Mouse (Mus musculus) embryonic facial prominence, embryonic 15.5 days (tissue): ENCODE measurements around the gene Atg16l1. TPM values are rescaled to one million over a fixed set of nuclear protein-coding genes. Genes with fewer than 3 reads are reported as not detected.

ENCODE experiments used
- ATAC-seq: fragments of 200-750 bp; cut with Nextera tagmentation; 2 replicates; pipeline ENCODE4 v1.8.0; 2017; ENCODE audit warnings: low read depth, moderate TSS enrichment; ENCODE audit not compliant: insufficient number of reproducible peaks, low FRiP score, low TSS enrichment
- H3K27ac ChIP-seq: fragments of 300-500 bp; sonication (generic); replicated peaks from 2 replicates; pipeline ENCODE4 v1.5.1; 2015; ENCODE audit warnings: mild to moderate bottlenecking, inconsistent platforms
- H3K27me3 ChIP-seq: fragments of 300-500 bp; sonication (generic); 2 replicates; pipeline ENCODE4 v1.6.1; 2015; ENCODE audit warnings: inconsistent platforms
- H3K36me3 ChIP-seq: fragments of 300-500 bp; sonication (generic); 2 replicates; pipeline ENCODE4 v1.6.1; 2015; ENCODE audit warnings: mild to moderate bottlenecking, inconsistent platforms
- H3K4me1 ChIP-seq: fragments of 300-500 bp; sonication (generic); 2 replicates; pipeline ENCODE4 v1.6.1; 2015; ENCODE audit warnings: inconsistent platforms
- H3K4me2 ChIP-seq: fragments of 300-500 bp; sonication (generic); replicated peaks from 2 replicates; pipeline ENCODE4 v1.6.1; 2015; ENCODE audit warnings: mild to moderate bottlenecking, inconsistent platforms
- H3K4me3 ChIP-seq: fragments of 300-500 bp; sonication (generic); replicated peaks from 2 replicates; pipeline ENCODE4 v1.5.1; 2015; ENCODE audit warnings: mild to moderate bottlenecking, inconsistent platforms
- H3K9ac ChIP-seq: fragments of 300-500 bp; sonication (generic); 2 replicates; pipeline ENCODE4 v1.6.1; 2015; ENCODE audit warnings: inconsistent platforms
- H3K9me3 ChIP-seq: fragments of 300-500 bp; sonication (generic); replicated peaks from 2 replicates; pipeline ENCODE4 v1.6.1; 2016; ENCODE audit warnings: inconsistent platforms
- WGBS: fragments of 180-500 bp; shearing (Covaris S2); methylation state at CpG from one replicate; pipeline ENCODE4 v1.1.7; 2015; 5-methylcytosine and 5-hydroxymethylcytosine counted together
- polyA plus RNA-seq: library from polyadenylated mRNA; unstranded; fragments of >200 nt; fragmentation: Nextera tagmentation; extraction: Ambion mirVana; gene quantifications from 2 replicates; pipeline ENCODE4 v1.2.1, GENCODE M21; 2015

The Atg16l1 gene
- polyA plus RNA-seq = 28.9 and 31.3 TPM in 2 replicates

- no peaks in the 10 kb centered on the region for H3K9me3 ChIP-seq
- no peaks in the 10 kb centered on the region for H3K27me3 ChIP-seq
- peaks cover 17% of the 10 kb centered on the region for H3K36me3 ChIP-seq
- peak within 1 kb of the TSS; percentile 94 for H3K9ac ChIP-seq
- peak within 1 kb of the TSS; percentile 98 for H3K4me3 ChIP-seq
- H3K4me2 ChIP-seq = peak within 1 kb of the TSS; percentile 58
- WGBS = under 1% methylated on average over 79 of the region's 79 CpGs
- H3K27ac ChIP-seq = peak within 1 kb of the TSS; percentile 93
- peaks cover 8% of the 10 kb centered on the region for H3K4me1 ChIP-seq
- peak; percentile 97 for ATAC-seq
These were observed at the start of gene Atg16l1 for GRCm38 (mm10) chr1:87755641-87756470. Atg16l1 (plus strand) TSS chr1:87755870.

GRCm38 (mm10) chr1:87706361-87706760 is 49.3 kb upstream of the Atg16l1 start:
- no peak overlapping the region for H3K27ac ChIP-seq
- 91% methylated on average over 3 of the region's 3 CpGs for WGBS
- H3K4me3 ChIP-seq = no peak overlapping the region
- no peak overlapping the region for H3K4me2 ChIP-seq
- H3K27me3 ChIP-seq = no peaks in the 10 kb centered on the region
- H3K4me1 ChIP-seq = no peaks in the 10 kb centered on the region
- ATAC-seq = no peak
- H3K9me3 ChIP-seq = no peaks in the 10 kb centered on the region
- no peak overlapping the region for H3K9ac ChIP-seq
- no peaks in the 10 kb centered on the region for H3K36me3 ChIP-seq

GRCm38 (mm10) chr1:87709020-87709419 is 46.6 kb upstream of the Atg16l1 start:
- WGBS = 59% methylated on average over 6 of the region's 6 CpGs
- Histone ChIP-seq H3K4me2 (no peak overlapping the region), H3K9me3 (no peaks in the 10 kb centered on the region), H3K4me3 (no peak overlapping the region), H3K27ac (no peak overlapping the region), H3K36me3 (no peaks in the 10 kb centered on the region), H3K9ac (no peak overlapping the region), H3K4me1 (no peaks in the 10 kb centered on the region), H3K27me3 (0 out of 2 replicates have a peak, but pooled peaks cover 3% of the 10 kb centered on the region)
- no peak for ATAC-seq

- no peaks in the 10 kb centered on the region for H3K4me1 ChIP-seq
- WGBS = 76% methylated on average over 7 of the region's 7 CpGs
- H3K4me3 ChIP-seq = no peak overlapping the region
- no peak overlapping the region for H3K27ac ChIP-seq
- no peak overlapping the region for H3K4me2 ChIP-seq
- H3K9ac ChIP-seq = no peak overlapping the region
- no peaks in the 10 kb centered on the region for H3K9me3 ChIP-seq
- ATAC-seq = no peak
- no peaks in the 10 kb centered on the region for H3K36me3 ChIP-seq
- H3K27me3 ChIP-seq = 0 out of 2 replicates have a peak, but pooled peaks cover 3% of the 10 kb centered on the region
These were observed 45.9 kb upstream of the Atg16l1 start for GRCm38 (mm10) chr1:87709661-87710270.

- ATAC-seq = no peak
- no peaks in the 10 kb centered on the region for H3K4me1 ChIP-seq
- no peaks in the 10 kb centered on the region for H3K9me3 ChIP-seq
- no peak overlapping the region for H3K27ac ChIP-seq
- no peak overlapping the region for H3K9ac ChIP-seq
- 89% methylated on average over 10 of the region's 10 CpGs for WGBS
- no peak overlapping the region for H3K4me2 ChIP-seq
- 0 out of 2 replicates have a peak, but pooled peaks cover 3% of the 10 kb centered on the region for H3K27me3 ChIP-seq
- H3K36me3 ChIP-seq = no peaks in the 10 kb centered on the region
- no peak overlapping the region for H3K4me3 ChIP-seq
These were observed 43.6 kb upstream of the Atg16l1 start for GRCm38 (mm10) chr1:87711938-87712613.

- Histone ChIP-seq H3K4me2 (no peak overlapping the region), H3K27me3 (0 out of 2 replicates have a peak, but pooled peaks cover 3% of the 10 kb centered on the region), H3K9me3 (no peaks in the 10 kb centered on the region), H3K4me3 (no peak overlapping the region), H3K4me1 (no peaks in the 10 kb centered on the region), H3K27ac (no peak overlapping the region), H3K9ac (no peak overlapping the region), H3K36me3 (no peaks in the 10 kb centered on the region)
- no peak for ATAC-seq
- 89% methylated on average over 1 of the region's 1 CpGs for WGBS
These were observed 43.1 kb upstream of the Atg16l1 start for GRCm38 (mm10) chr1:87712614-87712971.

- ATAC-seq = peak; percentile 57; the same call in 1 of the 2 replicates
These were observed 34.3 kb upstream of the Atg16l1 start for GRCm38 (mm10) chr1:87721382-87721781.

GRCm38 (mm10) chr1:87722081-87722480 is 33.6 kb upstream of the Atg16l1 start:
- ATAC-seq = no peak
- WGBS = 36% methylated on average over 2 of the region's 2 CpGs
- H3K9ac ChIP-seq = no peak overlapping the region

More at GRCm38 (mm10) chr1:87721382-87721781, 34.3 kb upstream of the Atg16l1 start:
- Histone ChIP-seq H3K4me3 (no peak overlapping the region), H3K27ac (no peak overlapping the region), H3K4me2 (0 out of 2 replicates have a peak overlapping the region, but pooled peaks have one; percentile 10), H3K36me3 (no peaks in the 10 kb centered on the region), H3K9ac (no peak overlapping the region), H3K4me1 (0 out of 2 replicates have a peak, but pooled peaks cover 3% of the 10 kb centered on the region), H3K27me3 (no peaks in the 10 kb centered on the region), H3K9me3 (no peaks in the 10 kb centered on the region)
- 22% methylated on average over 8 of the region's 8 CpGs for WGBS

GRCm38 (mm10) chr1:87723351-87723750 is 32.3 kb upstream of the Atg16l1 start:
- Histone ChIP-seq H3K27ac (no peak overlapping the region), H3K27me3 (no peaks in the 10 kb centered on the region), H3K4me3 (no peak overlapping the region), H3K9me3 (no peaks in the 10 kb centered on the region), H3K4me2 (no peak overlapping the region), H3K9ac (no peak overlapping the region), H3K4me1 (0 out of 2 replicates have a peak, but pooled peaks cover 3% of the 10 kb centered on the region), H3K36me3 (no peaks in the 10 kb centered on the region)
- no peak for ATAC-seq
- WGBS = 68% methylated on average over 4 of the region's 4 CpGs

More at GRCm38 (mm10) chr1:87722081-87722480, 33.6 kb upstream of the Atg16l1 start:
- Histone ChIP-seq H3K36me3 (no peaks in the 10 kb centered on the region), H3K4me1 (0 out of 2 replicates have a peak, but pooled peaks cover 3% of the 10 kb centered on the region), H3K27me3 (no peaks in the 10 kb centered on the region), H3K9me3 (no peaks in the 10 kb centered on the region), H3K4me2 (no peak overlapping the region), H3K4me3 (no peak overlapping the region), H3K27ac (no peak overlapping the region)

GRCm38 (mm10) chr1:87729070-87729469 is 26.6 kb upstream of the Atg16l1 start:
- Histone ChIP-seq H3K4me3 (no peak overlapping the region), H3K4me2 (no peak overlapping the region), H3K4me1 (no peaks in the 10 kb centered on the region; the same call in 1 of the 2 replicates), H3K9me3 (no peaks in the 10 kb centered on the region), H3K27ac (no peak overlapping the region), H3K27me3 (no peaks in the 10 kb centered on the region), H3K36me3 (no peaks in the 10 kb centered on the region), H3K9ac (no peak overlapping the region)
- 73% methylated on average over 2 of the region's 2 CpGs for WGBS
- ATAC-seq = no peak

GRCm38 (mm10) chr1:87729850-87730249 is 25.8 kb upstream of the Atg16l1 start:
- H3K27me3 ChIP-seq = no peaks in the 10 kb centered on the region
- no peak overlapping the region for H3K4me3 ChIP-seq
- ATAC-seq = no peak
- no peaks in the 10 kb centered on the region for H3K9me3 ChIP-seq
- no peak overlapping the region for H3K9ac ChIP-seq
- H3K36me3 ChIP-seq = no peaks in the 10 kb centered on the region
- WGBS = 72% methylated on average over 6 of the region's 6 CpGs
- no peak overlapping the region for H3K4me2 ChIP-seq
- no peak overlapping the region for H3K27ac ChIP-seq
- no peaks in the 10 kb centered on the region; the same call in 1 of the 2 replicates for H3K4me1 ChIP-seq
